Mouse (Mus musculus) kidney, embryonic 16.5 days (tissue): ENCODE results near the gene Wwc1. TPM values are rescaled to one million over a fixed set of nuclear protein-coding genes. Genes with fewer than 3 reads are reported as not detected.
"Not testable (repeated sequence)": the region's sequence is repeated elsewhere in the genome, so short reads cannot be mapped to it uniquely, and the experiment has no call there.

Experiments used
- ATAC-seq: fragments of 200-750 bp; cut with Nextera tagmentation; 2 replicates; pipeline ENCODE4 v1.8.0; 2017; ENCODE audit warnings: moderate TSS enrichment; ENCODE audit not compliant: low FRiP score, low TSS enrichment
- H3K27ac ChIP-seq: fragments of 300-500 bp; sonication (generic); 2 replicates; pipeline ENCODE4 v1.5.1; 2014; ENCODE audit warnings: low read length
- H3K27me3 ChIP-seq: fragments of 300-500 bp; sonication (generic); 2 replicates; pipeline ENCODE4 v1.6.1; 2014; ENCODE audit warnings: low read length, control low read depth, mixed read lengths; ENCODE audit not compliant: insufficient read depth
- H3K36me3 ChIP-seq: fragments of 300-500 bp; sonication (generic); 2 replicates; pipeline ENCODE4 v1.6.1; 2014; ENCODE audit warnings: low read length, control low read depth, mixed read lengths; ENCODE audit not compliant: insufficient read depth
- H3K4me1 ChIP-seq: fragments of 300-500 bp; sonication (generic); 2 replicates; pipeline ENCODE4 v1.6.1; 2014; ENCODE audit warnings: low read length, control low read depth, mixed read lengths; ENCODE audit not compliant: insufficient read depth
- H3K4me2 ChIP-seq: fragments of 300-500 bp; sonication (generic); replicated peaks from 2 replicates; pipeline ENCODE4 v1.6.1; 2014; ENCODE audit warnings: low read depth, low read length
- H3K4me3 ChIP-seq: fragments of 300-500 bp; sonication (generic); 2 replicates; pipeline ENCODE4 v1.5.1; 2014; ENCODE audit warnings: mild to moderate bottlenecking, low read length
- H3K9ac ChIP-seq: fragments of 300-500 bp; sonication (generic); replicated peaks from 2 replicates; pipeline ENCODE4 v1.6.1; 2014; ENCODE audit warnings: low read length
- H3K9me3 ChIP-seq: fragments of 300-500 bp; sonication (generic); 2 replicates; pipeline ENCODE4 v1.6.1; 2016; ENCODE audit warnings: low read length, control low read depth
- WGBS: fragments of 180-500 bp; shearing (Covaris S2); extraction: QIAGEN DNeasy Blood & Tissue Kit; methylation state at CpG from one replicate; pipeline ENCODE4 v1.1.7; 2014; 5-methylcytosine and 5-hydroxymethylcytosine counted together
- polyA plus RNA-seq: library from polyadenylated mRNA; unstranded; fragments of >200 nt; fragmentation: Nextera tagmentation; extraction: Ambion mirVana; gene quantifications from 2 replicates; pipeline ENCODE4 v1.2.1, GENCODE M21; 2015

The Wwc1 gene
- polyA plus RNA-seq, 1 experiment from 2014 or later = 5.9 TPM

DNA sequence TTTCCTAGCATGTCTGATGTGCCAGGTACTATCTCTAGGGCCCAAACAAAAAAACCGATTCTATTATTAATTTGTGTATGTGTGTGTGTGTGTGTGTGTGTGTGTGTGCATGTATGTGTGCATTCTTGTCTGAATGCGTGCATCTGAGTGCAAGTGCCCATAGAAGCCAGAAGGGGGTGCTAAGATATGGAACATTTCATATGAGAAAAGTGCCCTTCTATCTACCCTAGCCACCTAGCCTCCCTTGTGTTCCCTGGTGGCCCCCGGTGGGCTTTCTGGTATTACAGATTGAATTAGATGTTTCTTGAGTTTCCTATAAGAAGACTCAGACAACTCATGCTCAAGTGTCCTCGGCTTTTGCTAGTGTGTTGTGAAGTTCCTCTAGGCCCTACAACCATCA is 126.7 kb downstream of the Wwc1 start:
- no peak overlapping the region for H3K27ac ChIP-seq
- H3K27me3 ChIP-seq = no peaks in the 10 kb centered on the region
- ATAC-seq = no peak
- peaks cover 14% of the 10 kb centered on the region for H3K36me3 ChIP-seq
- H3K4me3 ChIP-seq = no peak overlapping the region
- H3K9ac ChIP-seq = no peak overlapping the region
- 93% methylated on average over 4 of the region's 4 CpGs for WGBS
- H3K4me2 ChIP-seq = no peak overlapping the region
- H3K9me3 ChIP-seq = no peaks in the 10 kb centered on the region
- no peaks in the 10 kb centered on the region for H3K4me1 ChIP-seq

DNA sequence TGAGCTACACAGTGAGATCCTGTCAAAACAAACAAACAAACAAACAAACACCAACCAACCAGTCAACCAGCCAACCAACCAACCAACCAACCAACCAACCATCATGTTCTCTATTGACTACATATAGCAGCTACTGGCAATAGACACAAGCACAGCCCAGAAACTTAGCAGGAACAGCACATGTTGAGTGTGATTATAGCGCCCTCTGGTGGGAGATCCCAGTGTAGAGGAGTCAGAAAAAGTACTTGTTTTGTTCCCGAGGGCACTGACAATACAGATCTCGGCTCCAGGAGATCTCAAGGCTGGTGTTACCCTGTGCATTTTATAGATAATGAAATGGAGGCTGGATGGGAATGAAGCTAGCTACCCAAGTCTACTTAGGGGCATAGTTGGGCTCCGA is 127.6 kb downstream of the Wwc1 start:
- no peak overlapping the region for H3K4me3 ChIP-seq
- H3K27ac ChIP-seq = no peak overlapping the region
- 51% methylated on average over 4 of the region's 4 CpGs for WGBS
- no peak for ATAC-seq
- H3K36me3 ChIP-seq = peaks cover 11% of the 10 kb centered on the region
- no peaks in the 10 kb centered on the region for H3K9me3 ChIP-seq
- no peak overlapping the region for H3K4me2 ChIP-seq
- H3K4me1 ChIP-seq = no peaks in the 10 kb centered on the region
- H3K27me3 ChIP-seq = no peaks in the 10 kb centered on the region
- H3K9ac ChIP-seq = no peak overlapping the region

DNA sequence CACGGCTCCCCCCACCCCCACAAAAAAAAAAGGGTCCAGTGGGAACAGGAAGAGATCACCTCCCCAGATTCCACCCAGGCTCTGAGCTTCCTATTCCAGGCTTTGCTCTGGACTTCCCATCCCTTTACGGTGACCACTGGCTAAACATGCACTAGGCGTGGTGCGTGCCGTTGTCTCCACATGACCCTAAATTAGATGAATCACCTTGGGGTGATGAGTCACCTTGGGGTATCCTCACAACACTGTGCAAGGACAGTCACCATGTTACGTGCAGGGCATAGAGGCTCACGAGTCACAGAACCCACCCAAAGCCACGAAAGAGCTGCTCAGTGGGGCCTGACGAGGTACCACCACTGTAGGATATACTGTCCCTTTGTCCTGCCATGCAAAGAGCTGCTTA is 136.0 kb downstream of the Wwc1 start:
- Histone ChIP-seq H3K27ac (no peak overlapping the region), H3K27me3 (no peaks in the 10 kb centered on the region), H3K4me2 (no peak overlapping the region), H3K36me3 (peaks cover 8% of the 10 kb centered on the region; the same call in 1 of the 2 replicates), H3K9me3 (no peaks in the 10 kb centered on the region), H3K4me3 (no peak overlapping the region), H3K9ac (no peak overlapping the region), H3K4me1 (no peaks in the 10 kb centered on the region)
- WGBS = 82% methylated on average over 9 of the region's 9 CpGs
- no peak for ATAC-seq

- not testable (repeated sequence) for ATAC-seq, H3K9ac ChIP-seq
- 84% methylated on average over 4 of the region's 4 CpGs for WGBS
These were observed 137.8 kb downstream of the Wwc1 start for GRCm38 (mm10) chr11:35842560-35842959.

DNA sequence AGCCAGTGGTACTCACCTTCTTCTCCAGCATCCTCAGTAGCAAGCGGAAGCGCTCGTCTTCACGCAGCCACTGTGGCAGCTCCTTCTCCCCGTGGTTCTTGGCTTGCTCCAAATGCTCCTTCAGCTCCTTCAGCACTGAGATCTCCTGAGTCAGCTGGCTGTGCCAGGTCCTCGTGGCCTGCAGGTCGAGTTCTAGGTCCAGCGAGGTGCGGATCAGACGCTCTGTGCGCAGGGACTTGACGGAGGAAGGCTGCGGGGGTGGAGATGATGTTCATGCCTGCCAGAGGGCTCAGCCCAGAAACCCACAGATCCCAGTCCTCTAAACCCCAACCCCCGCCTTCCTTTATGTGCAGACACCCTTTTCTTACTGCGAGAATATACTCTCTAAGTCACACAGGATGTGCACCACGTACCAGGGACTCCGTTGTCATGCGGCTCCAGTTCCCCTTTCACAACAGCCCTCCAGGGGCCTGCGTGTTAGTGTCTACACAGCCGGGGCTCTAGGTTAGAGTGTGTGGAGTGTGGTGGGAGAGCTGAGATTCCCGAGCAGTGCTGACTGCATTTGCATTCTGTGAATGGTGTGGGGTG is 138.5 kb downstream of the Wwc1 start:
- Histone ChIP-seq H3K4me2 (no peak overlapping the region), H3K27ac (no peak overlapping the region), H3K9me3 (no peaks in the 10 kb centered on the region), H3K27me3 (no peaks in the 10 kb centered on the region), H3K36me3 (peaks cover 8% of the 10 kb centered on the region; the same call in 1 of the 2 replicates), H3K4me3 (no peak overlapping the region), H3K9ac (no peak overlapping the region), H3K4me1 (peaks cover 5% of the 10 kb centered on the region; the same call in 1 of the 2 replicates)
- WGBS = 85% methylated on average over 21 of the region's 21 CpGs
- no peak for ATAC-seq

More at GRCm38 (mm10) chr11:35842560-35842959, 137.8 kb downstream of the Wwc1 start:
- not testable (repeated sequence) for H3K36me3 ChIP-seq, H3K27me3 ChIP-seq, H3K4me1 ChIP-seq, H3K9me3 ChIP-seq, H3K4me2 ChIP-seq, H3K4me3 ChIP-seq, H3K27ac ChIP-seq

GRCm38 (mm10) chr11:35840806-35841205 is 139.5 kb downstream of the Wwc1 start:
- not testable (repeated sequence) for H3K9ac ChIP-seq, H3K27me3 ChIP-seq, H3K36me3 ChIP-seq, H3K27ac ChIP-seq, ATAC-seq, H3K9me3 ChIP-seq, H3K4me2 ChIP-seq, H3K4me1 ChIP-seq, H3K4me3 ChIP-seq
- 91% methylated on average over 4 of the region's 4 CpGs for WGBS

GRCm38 (mm10) chr11:35840282-35840681 is 140.0 kb downstream of the Wwc1 start:
- H3K36me3 ChIP-seq = peaks cover 6% of the 10 kb centered on the region; the same call in 1 of the 2 replicates
- H3K27ac ChIP-seq = no peak overlapping the region
- H3K9ac ChIP-seq = no peak overlapping the region
- peaks cover 5% of the 10 kb centered on the region; the same call in 1 of the 2 replicates for H3K4me1 ChIP-seq
- H3K4me3 ChIP-seq = no peak overlapping the region
- WGBS = 83% methylated on average over 7 of the region's 7 CpGs
- ATAC-seq = no peak
- no peaks in the 10 kb centered on the region for H3K27me3 ChIP-seq
- no peak overlapping the region for H3K4me2 ChIP-seq
- H3K9me3 ChIP-seq = no peaks in the 10 kb centered on the region

DNA sequence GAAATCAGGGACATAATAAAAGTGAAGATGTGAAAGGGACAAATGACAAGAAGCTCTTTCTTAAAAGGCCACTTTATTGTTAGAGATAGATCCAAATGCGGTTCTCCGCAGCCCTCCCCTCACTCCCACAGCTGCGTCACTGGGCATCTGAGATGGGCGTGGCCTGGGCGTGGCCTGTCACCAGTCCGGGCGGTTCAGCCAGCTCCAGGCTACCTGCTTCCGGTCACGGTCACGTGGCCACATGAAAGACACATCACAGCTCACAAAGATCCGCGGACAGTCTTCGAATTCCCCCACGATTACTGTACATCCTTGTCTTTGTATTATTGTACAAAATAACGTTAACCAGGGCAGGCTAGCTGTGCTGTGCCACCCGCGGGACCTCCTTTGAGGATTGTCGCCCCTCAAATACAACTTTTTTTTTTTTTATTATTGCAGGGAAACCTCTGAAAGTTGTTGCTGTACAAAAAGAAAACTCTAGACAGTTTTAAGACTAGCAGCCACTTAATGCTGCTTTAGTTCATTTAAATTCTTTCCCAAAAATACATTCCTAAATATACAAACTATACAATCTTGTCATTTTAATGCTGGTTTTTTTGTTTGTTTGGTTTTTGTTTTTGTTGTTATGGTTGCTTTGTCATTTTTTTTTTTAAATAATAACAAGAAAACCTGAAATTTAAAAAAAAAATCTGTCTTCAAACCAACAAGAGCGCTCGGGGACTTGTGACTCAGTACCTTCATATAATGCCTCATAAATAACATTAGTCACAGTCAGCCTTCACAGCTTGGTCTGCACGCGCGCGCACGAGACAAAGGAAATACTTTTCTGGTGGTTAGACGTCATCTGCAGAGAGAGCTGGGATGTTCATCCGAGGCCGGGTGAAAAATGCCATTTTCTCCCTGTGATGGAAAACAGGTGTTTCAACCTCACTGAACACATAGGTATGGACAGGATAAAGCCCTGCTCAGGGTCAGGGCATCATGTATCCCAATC is 141.7 kb downstream of the Wwc1 start:
- Histone ChIP-seq H3K4me1 (peaks cover 6% of the 10 kb centered on the region), H3K4me2 (peak overlapping the region; percentile 66), H3K27ac (0 out of 2 replicates have a peak overlapping the region, but pooled peaks have one; percentile 25), H3K27me3 (no peaks in the 10 kb centered on the region), H3K36me3 (peaks cover 5% of the 10 kb centered on the region; the same call in 1 of the 2 replicates), H3K9ac (peak overlapping the region; percentile 68), H3K4me3 (peak overlapping the region; percentile 45), H3K9me3 (no peaks in the 10 kb centered on the region)
- ATAC-seq = peak; percentile 88
- WGBS = 16% methylated on average over 28 of the region's 28 CpGs

GRCm38 (mm10) chr11:35837156-35838126 is 142.9 kb downstream of the Wwc1 start:
- H3K9me3 ChIP-seq = no peaks in the 10 kb centered on the region
- H3K27me3 ChIP-seq = no peaks in the 10 kb centered on the region
- no peaks in the 10 kb centered on the region; the same call in 1 of the 2 replicates for H3K36me3 ChIP-seq
- H3K4me3 ChIP-seq = peak overlapping the region; percentile 45; the same call in 1 of the 2 replicates
- peak overlapping the region; percentile 66 for H3K4me2 ChIP-seq
- no peak overlapping the region for H3K27ac ChIP-seq
- 82% methylated on average over 5 of the region's 5 CpGs for WGBS
- H3K9ac ChIP-seq = no peak overlapping the region
- peaks cover 15% of the 10 kb centered on the region for H3K4me1 ChIP-seq
- no peak for ATAC-seq
